Mouse (Mus musculus): ENCODE measurements around the gene Pld4. TPM values are rescaled to one million over a fixed set of nuclear protein-coding genes. Genes with fewer than 3 reads are reported as not detected.

Gene Pld4
- total RNA-seq (2012; rRNA removed), result 149 and 155 TPM in 2 replicates
- 112 and 117 TPM in 2 replicates for total RNA-seq (2014; rRNA removed)
- 196 and 226 TPM in 2 replicates for polyA plus RNA-seq (2012; ENCODE audit: insufficient read length, low read depth)

DNA sequence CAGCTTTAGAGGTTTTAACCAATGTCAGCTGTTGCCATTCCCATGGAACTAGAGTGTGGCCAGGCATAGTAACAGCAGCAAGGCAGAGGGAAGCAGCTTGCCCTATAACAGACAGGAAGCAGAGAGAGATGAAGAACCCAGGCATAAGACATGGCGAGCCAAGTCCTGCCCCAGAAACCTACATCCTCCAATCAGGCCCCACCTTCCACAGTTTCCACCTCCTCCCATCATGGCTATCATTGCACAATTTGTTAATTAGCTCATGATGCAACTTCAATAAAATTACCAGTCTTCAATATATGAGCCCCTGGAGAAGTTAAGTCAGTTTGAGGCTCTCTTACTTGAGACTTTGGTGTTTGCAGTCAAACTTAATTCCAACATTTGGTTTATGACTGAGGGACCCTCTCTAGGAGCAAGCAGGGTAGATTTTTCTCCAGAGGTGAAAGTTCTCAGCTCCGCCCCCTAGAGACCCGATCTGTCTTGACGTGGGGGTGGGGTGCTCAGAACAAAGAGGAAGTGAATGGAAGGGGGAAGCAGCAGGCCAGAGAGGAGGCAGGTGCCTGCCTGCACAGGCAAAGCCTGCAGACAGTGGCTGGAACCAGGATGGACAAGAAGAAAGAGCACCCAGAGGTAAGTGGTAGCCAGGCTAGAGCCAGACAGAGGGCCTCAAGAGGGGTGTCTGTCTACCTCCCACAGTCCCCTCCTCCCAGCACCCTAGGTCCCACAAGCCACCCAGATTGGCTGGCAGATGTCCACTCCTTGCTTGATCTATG is at the start of gene Pld4:
TSS of gene Pld4 (plus strand) at position 502 of the 773 bp plus-strand sequence.
- peak within 1 kb of the TSS; percentile 23 for H3K4me2 ChIP-seq (ENCODE audit: insufficient read depth, low read depth, poor library complexity, severe bottlenecking)
- peak; percentile 41; the same call in 1 of the 2 replicates for TF ChIP-seq HCFC1 (IDR thresholded peaks at IDR 0.05; ENCODE audit: low read depth, low read length)
- TF ChIP-seq CHD2 (IDR thresholded peaks at IDR 0.05; ENCODE audit: low read length), result peak; percentile 87
- TF ChIP-seq ETS1 (conservative IDR thresholded peaks at IDR 0.05; ENCODE audit: low read depth, low read length), result peak; percentile 54
- peak; percentile 71; the same call in 1 of the 2 replicates for TF ChIP-seq TBP (conservative IDR thresholded peaks at IDR 0.05; ENCODE audit: low read depth, low read length)
- 0 out of 2 replicates have a peak, but pooled peaks have one; percentile 63 for TF ChIP-seq ZMIZ1 (IDR thresholded peaks at IDR 0.05; ENCODE audit: low read depth, low read length)
- peak; percentile 62; the same call in 1 of the 2 replicates for TF ChIP-seq MEF2A (IDR thresholded peaks at IDR 0.05; ENCODE audit: borderline replicate concordance, low read depth, low read length)
- no peak for TF ChIP-seq MYC (IDR thresholded peaks at IDR 0.05; ENCODE audit: low read depth, low read length)
- TF ChIP-seq GABPA (IDR thresholded peaks at IDR 0.05; ENCODE audit: insufficient replicate concordance, low read depth, low read length), result no peak
- TF ChIP-seq IRF4 (IDR thresholded peaks at IDR 0.05; ENCODE audit: low read depth, low read length), result peak; percentile 61; the same call in 1 of the 2 replicates
- TF ChIP-seq PAX5 (IDR thresholded peaks at IDR 0.05; ENCODE audit: low read length), result no peak
- TF ChIP-seq BHLHE40 (IDR thresholded peaks at IDR 0.05; ENCODE audit: low read depth, low read length), result peak; percentile 77
- peak; percentile 76 for TF ChIP-seq POLR2A (IDR thresholded peaks at IDR 0.05; ENCODE audit: low read depth, low read length)
- TF ChIP-seq TCF12 (IDR thresholded peaks at IDR 0.05; ENCODE audit: low read depth, low read length), result peak; percentile 91
- peak; percentile 56 for TF ChIP-seq EP300 (IDR thresholded peaks at IDR 0.05; ENCODE audit: low read length)
- TF ChIP-seq ELF1 (IDR thresholded peaks at IDR 0.05; ENCODE audit: low read depth, low read length), result peak; percentile 87
- peak; percentile 75 for TF ChIP-seq NELFE (IDR thresholded peaks at IDR 0.05; ENCODE audit: low read depth, low read length)
- no peak for TF ChIP-seq MAFK (IDR thresholded peaks at IDR 0.05; ENCODE audit: insufficient replicate concordance, low read length)
- TF ChIP-seq MAX (IDR thresholded peaks at IDR 0.05; ENCODE audit: low read length), result no peak
- no peak for TF ChIP-seq USF1 (IDR thresholded peaks at IDR 0.05; ENCODE audit: low read depth, low read length)
- TF ChIP-seq UBTF (IDR thresholded peaks at IDR 0.05; ENCODE audit: low read depth, low read length), result no peak
- TF ChIP-seq CTCF (conservative IDR thresholded peaks at IDR 0.05 in 1 of 2, IDR thresholded peaks at IDR 0.05 in 1 of 2; ENCODE audit: low read depth in 2 of 2, low read length in 2 of 2), result peak in 1 of 2 experiments; percentile 47; a peak in 2 of 4 replicates
- no peaks in the 10 kb centered on the region for H3K79me2 ChIP-seq (replicated peaks; ENCODE audit: control insufficient read depth, extremely low read depth, insufficient read depth, poor library complexity, severe bottlenecking)
- H3K4me3 ChIP-seq (replicated peaks in 1 of 3; ENCODE audit: low read depth in 2 of 3, low read length in 2 of 3, poor library complexity in 1 of 3), result peak within 1 kb of the TSS; percentile 65 to 83 (median 66)
- H3K36me3 ChIP-seq (replicated peaks in 1 of 2; ENCODE audit: control insufficient read depth in 1 of 2, insufficient read depth in 1 of 2, low read length in 1 of 2), result peaks cover 20 to 25% of the 10 kb centered on the region in 2 experiments
- in situ Hi-C loops (cut with MboI; ENCODE audit: low pct_ligation_motif_present, low pct_unique_long_range_greater_than_20kb, low sequenced_read_pairs) (no loop called here), dilution Hi-C loops (cut with MboI; ENCODE audit: extremely low pct_ligation_motif_present, extremely low pct_unique_long_range_greater_than_20kb, low sequenced_read_pairs) (no loop called here)
- peak within 1 kb of the TSS; percentile 92 for H3K27ac ChIP-seq (ENCODE audit: insufficient read depth, low read depth)
- H3K9ac ChIP-seq (ENCODE audit: insufficient read depth, low read depth), result peak within 1 kb of the TSS; percentile 75
- H3K27me3 ChIP-seq (replicated peaks), result no peaks in the 10 kb centered on the region
- DNase-seq (ENCODE audit: extremely low read depth), result peak; percentile 90
- H3K4me1 ChIP-seq (ENCODE audit: control insufficient read depth in 1 of 2, insufficient read depth in 2 of 2), result peaks cover 16 to 30% of the 10 kb centered on the region in 2 experiments
- peaks cover 14% of the 10 kb centered on the region for H3K9me3 ChIP-seq (replicated peaks; ENCODE audit: low read length)
